ENCODE assay signal across 27 mouse cellular contexts in genomic region chr16:59499180-59499579, GRCm38 (mm10). TPM values are rescaled to one million over a fixed set of nuclear protein-coding genes. Genes with fewer than 3 reads are reported as not detected.
DNase-seq lines count a peak whose midpoint lies in the region; ATAC-seq and TF ChIP-seq lines count a peak whose summit lies in the region.
"Had no signal": no experiment of that assay in that cellular context is flagged by ENCODE, and none has a peak within 500 bp of the region (broad histone marks: within the 10 kb centered on the region; RNA-seq: fewer than 3 reads in every experiment).

No protein-coding gene starts in this region.

- 97% methylated on average over 3 of the region's 3 CpGs for WGBS in heart, embryonic 11.5 days (ENCODE audit: insufficient replicate concordance)

- no peak overlapping the region for H3K4me3 ChIP-seq in heart, embryonic 11.5 days (ENCODE audit: low read depth, low read length)
- H3K4me3 ChIP-seq in bone marrow macrophage, adult 2 months (ENCODE audit: insufficient read depth, low read length) = no peak overlapping the region
- H3K4me3 ChIP-seq: embryonic facial prominence, embryonic 12.5 days; embryonic facial prominence, embryonic 15.5 days; heart, embryonic 12.5 days; heart, embryonic 15.5 days had no signal

- no peaks in the 10 kb centered on the region for H3K27me3 ChIP-seq in heart, embryonic 11.5 days (ENCODE audit: control insufficient read depth, insufficient read depth, low read length)
- H3K27me3 ChIP-seq: embryonic facial prominence, embryonic 12.5 days; embryonic facial prominence, embryonic 15.5 days; heart, embryonic 12.5 days; heart, embryonic 15.5 days; Patski had no signal

- no peak for ATAC-seq in heart, embryonic 11.5 days (replicated peaks; ENCODE audit: insufficient number of reproducible peaks, low FRiP score, low TSS enrichment)
- 0 out of 2 replicates have a peak, but pooled peaks have one; percentile 34 for ATAC-seq in megakaryocyte progenitor cell, adult 5-6 weeks (replicated peaks; ENCODE audit: poor library complexity)
- ATAC-seq: CD4-positive, CD25-positive, alpha-beta regulatory T cell, adult 4 months; forebrain, embryonic 14.5 days; forebrain, postnatal 0 days; hindbrain, postnatal 0 days; inflammation-experienced regulatory T-cells, adult 6 months; intestine, embryonic 16.5 days; Patski had no signal

- no peak for TF ChIP-seq CTCF in bone marrow macrophage, adult 2 months (IDR thresholded peaks at IDR 0.05; ENCODE audit: low read depth, low read length)

- 0 out of 2 replicates have a peak, but pooled peaks cover 2% of the 10 kb centered on the region for H3K4me1 ChIP-seq in heart, embryonic 11.5 days (ENCODE audit: control insufficient read depth, insufficient read depth, low read length)
- H3K4me1 ChIP-seq in bone marrow macrophage, adult 2 months (ENCODE audit: control insufficient read depth, insufficient read depth, low read length) = peaks cover 8% of the 10 kb centered on the region
- H3K4me1 ChIP-seq: embryonic facial prominence, embryonic 12.5 days; embryonic facial prominence, embryonic 15.5 days had no signal

- no peak overlapping the region for H3K9ac ChIP-seq in heart, embryonic 11.5 days (ENCODE audit: low read depth, low read length)
- H3K9ac ChIP-seq: embryonic facial prominence, embryonic 12.5 days; embryonic facial prominence, embryonic 15.5 days; forebrain, postnatal 0 days; heart, embryonic 12.5 days; heart, embryonic 15.5 days; hindbrain, embryonic 14.5 days had no signal

- no peak overlapping the region for H3K4me2 ChIP-seq in heart, embryonic 11.5 days
- H3K4me2 ChIP-seq: embryonic facial prominence, embryonic 12.5 days; embryonic facial prominence, embryonic 15.5 days; heart, embryonic 12.5 days; heart, embryonic 15.5 days; hindbrain, embryonic 14.5 days had no signal

- DNase-seq in heart, adult 11 months = peak; percentile 78
- no peak for DNase-seq in B cell, adult 2 months
- no peak for DNase-seq in urinary bladder, postnatal 25 days (ENCODE audit: low spot score)
- DNase-seq: adrenal gland, adult 2 months; adrenal gland, postnatal 14 days; cerebellum, adult 11-12 months; cerebellum, adult 9-10 months; cerebellum, postnatal 14 days; forebrain, postnatal 0 days; gastrocnemius, postnatal 25 days; heart, postnatal 10 days; heart, postnatal 36 days; kidney, adult 18-20 months had no signal

- H3K9me3 ChIP-seq in heart, embryonic 11.5 days (replicated peaks; ENCODE audit: control insufficient read depth, low read length) = no peaks in the 10 kb centered on the region
- H3K9me3 ChIP-seq: embryonic facial prominence, embryonic 12.5 days; embryonic facial prominence, embryonic 15.5 days; heart, embryonic 12.5 days; heart, embryonic 15.5 days had no signal

- TF ChIP-seq POLR2A in bone marrow macrophage, adult 2 months (IDR thresholded peaks at IDR 0.05; ENCODE audit: borderline replicate concordance, low read depth, low read length) = no peak

- H3K36me3 ChIP-seq in heart, embryonic 11.5 days (ENCODE audit: control insufficient read depth, insufficient read depth, low read length) = peaks cover 10% of the 10 kb centered on the region

- H3K27ac ChIP-seq in heart, embryonic 11.5 days (ENCODE audit: low read depth, low read length) = no peak overlapping the region
- H3K27ac ChIP-seq in bone marrow macrophage, adult 2 months (ENCODE audit: insufficient read depth, low read depth, low read length) = 0 out of 2 replicates have a peak overlapping the region, but pooled peaks have one; percentile 17
- H3K27ac ChIP-seq: embryonic facial prominence, embryonic 12.5 days; embryonic facial prominence, embryonic 15.5 days; heart, embryonic 15.5 days; hindbrain, embryonic 14.5 days; hindbrain, postnatal 0 days had no signal

RNA-seq across cellular contexts. Expression of gene Riox2, which starts 27.6 kb away (rescaled TPM):
- 29.4 and 30.1 TPM in 2 replicates for polyA plus RNA-seq in heart, embryonic 11.5 days (2014; fragmentation: Nextera tagmentation; extraction: Ambion mirVana)
- 17.1 and 18.0 TPM in 2 replicates for polyA plus RNA-seq in bone marrow macrophage, adult 2 months (2012; ENCODE audit: insufficient read depth, insufficient read length, missing spikeins)
- 38.3 and 49.5 TPM in 2 replicates for total RNA-seq in megakaryocyte progenitor cell, adult 5-6 weeks (2015)
- total RNA-seq in megakaryocyte progenitor cell, adult 5-6 weeks (2017) = 50.7 and 70.6 TPM in 2 replicates
